Mouse (Mus musculus) lung, postnatal 14 days (tissue): ENCODE measurements at regions not wholly inside any gene's neighbourhood (a gene's known extent, or its start where the extent isn't known, plus 50 kb on each side); places are given as distances from the start of the nearest gene placed in this dataset.

Experiments used
- DNase-seq: peaks from one replicate; pipeline ENCODE4 v3.0.0; 2021

DNA sequence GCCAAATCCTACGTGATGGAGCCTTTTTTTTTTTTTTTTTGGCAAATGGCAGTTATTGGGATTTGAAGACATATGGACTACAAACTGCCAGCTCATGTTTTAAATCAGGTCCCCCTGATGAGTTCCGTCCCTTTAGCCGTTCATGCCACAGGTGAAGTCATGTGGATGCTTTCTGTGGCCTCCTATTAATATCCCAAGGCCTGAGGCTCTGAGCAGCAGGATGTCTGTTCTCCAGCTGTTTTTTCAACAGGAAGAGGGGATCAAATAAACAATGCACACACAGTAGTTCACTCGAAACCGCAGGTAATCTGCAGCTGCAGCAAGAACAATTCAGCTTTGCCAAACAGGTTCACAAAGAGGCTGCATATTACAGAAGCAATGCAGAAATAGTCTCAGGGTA is 112.1 kb downstream of the Dusp6 start:
- no peak for DNase-seq

- no peak for DNase-seq
Observed at GRCm38 (mm10) chr10:99376430-99376829, 113.4 kb downstream of the Dusp6 start.

- DNase-seq: no peak
Observed at GRCm38 (mm10) chr10:99377548-99377947, 114.5 kb downstream of the Dusp6 start.

DNA sequence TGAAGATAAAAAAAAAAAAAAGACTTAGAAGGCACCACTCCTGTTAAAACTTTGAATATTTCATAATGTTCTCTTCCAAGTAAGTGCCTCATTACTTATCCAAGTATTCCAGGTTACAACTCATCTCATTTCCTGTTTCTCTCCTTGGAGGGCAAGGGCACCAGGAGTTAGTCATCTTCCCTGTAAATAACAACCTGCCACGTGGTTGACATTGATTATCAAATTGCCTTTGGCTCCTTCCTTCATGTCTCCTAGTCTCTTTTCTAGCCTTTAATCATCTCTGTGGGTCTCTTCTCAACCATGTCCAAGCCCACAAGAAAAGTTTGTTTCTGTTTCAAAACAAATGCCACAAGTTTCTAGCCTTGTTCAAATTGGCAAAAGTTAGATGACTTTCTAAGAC is 116.1 kb downstream of the Dusp6 start:
- DNase-seq: no peak

DNA sequence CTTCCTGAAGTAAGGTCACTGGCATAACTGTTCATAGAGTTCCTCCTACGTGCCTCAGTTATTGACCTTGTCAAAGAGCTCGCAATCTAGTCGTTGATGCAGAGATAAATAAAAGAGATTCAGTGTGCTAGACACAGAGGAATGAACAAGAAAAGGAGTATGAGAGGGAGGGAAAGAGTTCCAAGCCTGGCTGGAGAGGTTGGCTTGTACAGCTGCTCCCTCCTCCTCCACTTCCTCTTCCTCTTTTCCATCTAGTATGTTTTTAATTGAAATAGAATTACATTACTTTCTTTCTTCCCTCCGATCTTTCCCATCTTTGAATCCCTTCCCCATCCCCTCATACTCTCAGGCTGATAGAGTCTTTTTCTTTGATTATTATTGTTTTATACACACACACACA is 117.1 kb downstream of the Dusp6 start:
- DNase-seq: no peak

GRCm38 (mm10) chr10:99383028-99383427 is 120.0 kb downstream of the Dusp6 start:
- no peak for DNase-seq

- no peak for DNase-seq
Observed at GRCm38 (mm10) chr10:99384366-99384765, 121.3 kb downstream of the Dusp6 start.

GRCm38 (mm10) chr10:99384851-99385250 is 121.8 kb downstream of the Dusp6 start:
- DNase-seq: no peak

DNA sequence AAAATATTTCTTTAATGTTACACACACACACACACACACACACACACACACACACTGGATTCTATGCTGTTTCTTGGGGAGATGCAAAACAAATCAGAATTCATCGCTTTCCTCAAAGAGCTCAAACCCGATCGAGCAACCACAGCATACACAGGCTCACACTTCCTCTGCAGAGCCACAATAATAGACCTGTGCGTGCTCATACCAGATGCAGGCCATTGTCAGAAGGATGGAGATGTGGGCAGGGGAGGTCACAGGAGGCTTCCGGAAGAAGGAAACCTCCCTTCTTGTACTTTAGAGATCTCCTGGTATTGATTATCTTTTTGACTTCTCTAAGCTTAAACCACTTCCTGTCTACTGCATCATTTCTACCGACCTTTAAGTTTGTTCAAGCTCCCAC is 122.8 kb downstream of the Dusp6 start:
- no peak for DNase-seq

- no peak for DNase-seq
Observed at GRCm38 (mm10) chr10:99388526-99388925, 125.5 kb downstream of the Dusp6 start.

GRCm38 (mm10) chr10:99388986-99389385 is 126.0 kb downstream of the Dusp6 start:
- no peak for DNase-seq

DNA sequence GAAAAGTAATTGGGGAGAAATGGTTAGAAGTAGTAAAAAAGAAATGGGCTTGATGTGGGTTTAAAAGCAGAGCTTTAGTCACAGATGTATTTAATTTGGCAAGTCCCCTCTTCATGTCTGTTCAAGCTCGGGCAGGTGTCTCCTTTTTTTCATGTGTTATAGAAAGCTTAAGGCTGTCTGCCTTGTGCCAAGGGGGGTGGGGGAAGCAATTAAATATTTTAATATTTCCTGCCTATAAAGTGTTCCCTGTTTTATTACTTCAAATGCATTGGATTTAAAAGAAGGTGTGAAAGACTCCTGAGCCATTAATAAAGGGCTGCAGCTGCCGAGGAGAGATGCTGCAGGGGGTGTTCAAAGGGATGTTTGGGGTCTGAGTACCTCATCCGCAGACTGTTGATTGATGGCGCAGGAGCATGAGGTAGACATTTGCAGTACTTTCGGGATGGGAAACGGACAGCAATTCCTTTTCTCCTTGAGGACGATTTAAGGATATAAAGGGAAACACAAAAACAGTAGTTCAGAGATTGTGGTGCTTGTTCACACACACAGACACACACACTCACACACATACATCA is 127.7 kb downstream of the Dusp6 start:
- DNase-seq: no peak

DNA sequence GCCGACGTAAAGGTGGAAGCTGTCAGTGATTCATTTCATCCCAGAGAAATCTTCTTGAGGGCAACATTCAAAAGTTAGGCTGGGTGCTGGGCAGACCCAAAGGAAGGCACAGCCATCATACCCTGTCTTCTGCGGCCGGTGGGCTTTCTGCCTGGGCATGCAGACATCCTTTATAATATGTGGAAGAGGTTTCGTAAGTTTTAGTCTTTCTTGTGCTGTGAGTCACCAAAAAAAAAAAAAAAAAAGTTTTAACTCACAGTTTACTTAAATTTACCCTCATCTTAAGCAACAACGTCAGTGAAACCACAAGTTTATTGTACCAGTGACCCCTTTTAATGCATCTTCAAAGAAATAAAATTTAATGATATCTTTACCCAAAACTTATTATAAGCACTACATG is 128.7 kb downstream of the Dusp6 start:
- DNase-seq: no peak

DNA sequence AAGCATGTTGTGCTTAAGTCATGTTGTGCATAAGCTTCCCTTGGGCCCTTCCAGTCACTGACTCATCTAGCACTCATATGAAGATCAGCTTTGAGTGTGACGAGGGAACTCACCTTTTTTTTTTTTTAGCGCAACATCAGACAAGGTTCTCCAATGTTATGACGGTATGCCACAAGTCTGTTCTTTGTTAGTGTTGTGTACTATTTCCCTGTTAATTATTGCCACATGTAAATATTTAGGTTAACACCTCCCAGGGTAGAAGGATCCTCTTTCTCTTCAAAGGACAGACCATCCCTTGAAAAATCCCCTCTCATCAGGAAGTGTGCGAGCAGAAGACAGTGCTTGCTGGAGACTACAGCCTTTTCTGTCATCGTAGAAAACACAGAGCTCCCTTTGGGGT is 129.9 kb downstream of the Dusp6 start:
- DNase-seq: no peak

DNA sequence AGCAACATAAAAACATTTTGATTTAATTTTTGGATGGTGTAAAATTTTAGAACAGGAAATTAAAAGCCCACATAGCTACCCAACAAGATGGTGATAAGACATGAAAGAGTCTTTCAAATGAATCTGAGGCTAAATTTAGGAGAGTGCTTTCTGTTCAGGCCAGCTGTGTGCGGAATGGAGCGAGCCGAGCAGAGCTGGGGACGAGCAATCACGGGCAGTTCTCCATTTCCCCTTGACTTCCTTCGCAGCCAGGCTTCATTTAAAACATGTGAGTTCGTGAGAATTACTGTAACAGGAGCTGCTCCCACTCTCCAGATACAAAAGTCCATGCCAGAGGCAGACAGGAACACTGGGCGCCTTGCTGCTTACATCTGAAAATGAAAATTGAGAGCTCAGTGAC is 130.5 kb downstream of the Dusp6 start:
- no peak for DNase-seq

- DNase-seq: no peak
Observed at GRCm38 (mm10) chr10:99395411-99395810, 132.4 kb downstream of the Dusp6 start.

GRCm38 (mm10) chr10:99396630-99397029 is 133.6 kb downstream of the Dusp6 start:
- no peak for DNase-seq

GRCm38 (mm10) chr10:99400076-99400475 is 137.0 kb downstream of the Dusp6 start:
- no peak for DNase-seq

DNA sequence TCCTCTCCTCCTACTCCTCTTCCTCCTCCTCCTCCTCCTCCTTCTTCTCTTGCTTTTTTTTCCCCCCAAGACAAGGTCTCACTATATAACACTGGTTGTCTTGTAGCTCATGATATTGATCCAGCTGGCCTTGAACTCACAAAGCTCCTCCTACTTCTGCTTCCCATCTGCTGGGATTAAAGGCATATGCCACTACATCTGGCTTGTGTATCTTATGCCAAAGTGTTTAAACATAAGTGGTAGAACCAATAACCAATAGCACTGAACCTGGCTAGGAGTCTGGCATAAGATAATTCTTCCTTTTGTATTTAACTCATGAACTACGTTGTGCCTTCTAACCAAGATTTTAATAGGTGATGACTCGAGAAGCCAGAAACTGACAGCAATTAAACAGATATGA is 143.7 kb downstream of the Dusp6 start:
- DNase-seq: no peak

DNA sequence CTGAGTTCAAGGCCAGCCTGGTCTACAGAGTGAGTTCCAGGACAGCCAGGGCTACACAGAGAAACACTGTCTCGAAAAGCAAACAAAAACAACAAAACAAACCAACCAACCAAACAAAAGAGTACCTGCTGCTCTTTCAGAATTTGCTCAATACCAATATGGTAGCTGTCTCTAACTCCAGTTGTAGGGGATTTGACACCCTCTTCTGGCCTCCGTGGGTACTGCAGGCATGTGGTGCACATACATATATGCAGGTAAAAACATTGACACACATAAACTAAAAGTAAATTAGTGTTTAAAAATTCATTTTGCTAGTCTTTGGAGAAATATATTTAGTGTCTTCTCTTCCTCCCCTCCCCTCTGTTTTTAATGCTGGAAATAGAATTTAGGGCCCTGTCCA is 145.8 kb downstream of the Dusp6 start:
- no peak for DNase-seq

- no peak for DNase-seq
Observed at GRCm38 (mm10) chr10:99409744-99410143, 146.7 kb downstream of the Dusp6 start.

GRCm38 (mm10) chr10:99410754-99411153 is 147.7 kb downstream of the Dusp6 start:
- peak; percentile 28 for DNase-seq

DNA sequence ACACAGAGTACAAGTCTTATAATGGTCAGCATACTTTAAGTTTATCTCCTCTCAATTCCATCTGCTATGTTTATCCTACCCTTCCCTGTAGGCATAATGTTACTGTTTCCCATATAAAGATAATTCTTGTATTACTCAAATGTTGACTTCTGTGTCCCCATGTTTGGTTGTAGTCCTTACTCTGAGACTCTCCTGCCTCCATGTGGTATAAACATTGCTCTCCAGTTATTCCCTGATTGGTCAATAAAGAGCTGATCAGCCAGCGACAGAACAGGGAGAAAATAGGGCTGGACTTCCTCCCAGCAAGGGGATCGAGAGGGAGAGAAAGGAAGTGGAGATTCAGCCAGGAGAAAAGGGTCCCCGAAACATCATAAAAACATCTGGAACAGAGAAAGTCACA is 150.4 kb downstream of the Dusp6 start:
- no peak for DNase-seq

GRCm38 (mm10) chr10:99416271-99416670 is 153.2 kb downstream of the Dusp6 start:
- DNase-seq: no peak

GRCm38 (mm10) chr10:99416896-99417479 is 154.0 kb downstream of the Dusp6 start:
- no peak for DNase-seq
